Mouse (Mus musculus): ENCODE measurements around the gene Lrp2.

GRCm38 (mm10) chr2:69380281-69380680 lies 205.6 kb downstream of the Lrp2 start, which contains the start of gene Dhrs9:
- TF ChIP-seq CTCF (conservative IDR thresholded peaks at IDR 0.05; ENCODE audit: low read length) (no peak), POU5F1 (IDR thresholded peaks at IDR 0.05; ENCODE audit: borderline replicate concordance, low read length) (no peak)
